Mouse (Mus musculus) heart, postnatal 0 days (tissue): Measurements from ENCODE around the gene Shisa3. TPM values are rescaled to one million over a fixed set of nuclear protein-coding genes. Genes with fewer than 3 reads are reported as not detected.

Experiments used
- ATAC-seq: fragments of 200-750 bp; cut with Nextera tagmentation; 2 replicates; pipeline ENCODE4 v1.8.0; 2017; ENCODE audit warnings: low read depth, moderate number of reproducible peaks, moderate library complexity; ENCODE audit not compliant: insufficient read depth
- DNase-seq: peaks from one replicate; pipeline ENCODE4 v3.0.0-alpha.2; 2016; ENCODE audit warnings: low spot score
- H3K27ac ChIP-seq: fragments of 300-500 bp; sonication (generic); 2 replicates; pipeline ENCODE4 v1.5.1; 2014; ENCODE audit warnings: low read depth, mild to moderate bottlenecking
- H3K27me3 ChIP-seq: fragments of 300-500 bp; sonication (generic); 2 replicates; pipeline ENCODE4 v1.6.1; 2014; ENCODE audit warnings: low read length, mixed read lengths; ENCODE audit not compliant: control insufficient read depth, insufficient read depth
- H3K36me3 ChIP-seq: fragments of 300-500 bp; sonication (generic); replicated peaks from 2 replicates; pipeline ENCODE4 v1.6.1; 2014; ENCODE audit warnings: low read length, mixed read lengths; ENCODE audit not compliant: control insufficient read depth, insufficient read depth
- H3K4me1 ChIP-seq: fragments of 300-500 bp; sonication (generic); 2 replicates; pipeline ENCODE4 v1.6.1; 2014; ENCODE audit warnings: antibody characterized with exemption; ENCODE audit not compliant: control insufficient read depth, insufficient read depth
- H3K4me2 ChIP-seq: fragments of 300-500 bp; sonication (generic); 2 replicates; pipeline ENCODE4 v1.6.1; 2014; ENCODE audit warnings: low read depth, mild to moderate bottlenecking, low read length, moderate library complexity
- H3K4me3 ChIP-seq: fragments of 300-500 bp; sonication (generic); 2 replicates; pipeline ENCODE4 v1.5.1; 2014; ENCODE audit warnings: low read depth, low read length
- H3K9ac ChIP-seq: fragments of 300-500 bp; sonication (generic); replicated peaks from 2 replicates; pipeline ENCODE4 v1.6.1; 2014; ENCODE audit warnings: low read depth, low read length, mixed read lengths
- H3K9me3 ChIP-seq: fragments of 300-500 bp; sonication (generic); replicated peaks from 2 replicates; pipeline ENCODE4 v1.6.1; 2016; ENCODE audit warnings: low read length; ENCODE audit not compliant: control insufficient read depth
- CTCF ChIP-seq: IDR thresholded peaks from 2 replicates; pipeline ENCODE4 v1.5.1; 2016; ENCODE audit warnings: antibody characterized with exemption, control low read depth, low read depth
- EP300 ChIP-seq: IDR thresholded peaks from 2 replicates; pipeline ENCODE4 v1.6.1; 2016; ENCODE audit warnings: antibody characterized with exemption, low read depth
- WGBS: fragments of 180-500 bp; shearing (Covaris S2); extraction: QIAGEN DNeasy Blood & Tissue Kit; methylation state at CpG from one replicate; pipeline ENCODE4 v1.1.7; 2014; 5-methylcytosine and 5-hydroxymethylcytosine counted together
- polyA plus RNA-seq: library from polyadenylated mRNA; unstranded; fragments of >200 nt; fragmentation: Nextera tagmentation; extraction: Ambion mirVana; gene quantifications from 2 replicates; pipeline ENCODE4 v1.2.1, GENCODE M21; 2015
- total RNA-seq: library from RNA; depleted of rRNA; stranded (reverse); fragments of >200 nt; gene quantifications from 2 replicates; pipeline ENCODE4 v1.2.3, GENCODE M21; 2014; ENCODE audit warnings: low replicate concordance

The Shisa3 gene
- total and polyA plus RNA-seq, 2 experiments from 2014 or later = 0.67 to 4.3 TPM

DNA sequence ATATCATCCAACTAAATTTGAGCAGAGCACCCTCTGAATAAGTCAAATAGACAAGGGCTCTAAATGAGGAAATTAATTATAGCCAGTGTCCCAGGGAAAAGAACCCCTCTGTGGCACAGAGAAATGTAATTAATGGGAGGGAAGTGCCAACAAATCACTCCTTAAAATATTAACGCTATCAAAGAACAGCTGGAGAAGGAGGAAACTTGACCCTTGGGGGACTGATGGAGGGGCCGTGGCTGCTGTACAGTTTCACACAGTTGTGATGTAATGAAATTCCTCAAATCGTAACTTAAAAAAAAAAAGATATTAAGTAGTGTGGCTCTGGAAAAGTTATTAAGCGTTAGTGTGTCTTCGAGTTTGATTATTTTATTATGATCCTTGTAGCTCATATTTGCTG is 1.7 kb upstream of the Shisa3 start:
- H3K27me3 ChIP-seq = peaks cover 70% of the 10 kb centered on the region
- H3K36me3 ChIP-seq = no peaks in the 10 kb centered on the region
- no peak overlapping the region for H3K9ac ChIP-seq
- ATAC-seq (no peak), DNase-seq (no peak)
- no peaks in the 10 kb centered on the region for H3K9me3 ChIP-seq
- no peak overlapping the region for H3K4me3 ChIP-seq
- TF ChIP-seq CTCF (no peak), EP300 (no peak)
- peaks cover 14% of the 10 kb centered on the region; the same call in 1 of the 2 replicates for H3K4me1 ChIP-seq
- no peak overlapping the region for H3K4me2 ChIP-seq
- WGBS = 36% methylated on average over 5 of the region's 5 CpGs
- H3K27ac ChIP-seq = no peak overlapping the region

DNA sequence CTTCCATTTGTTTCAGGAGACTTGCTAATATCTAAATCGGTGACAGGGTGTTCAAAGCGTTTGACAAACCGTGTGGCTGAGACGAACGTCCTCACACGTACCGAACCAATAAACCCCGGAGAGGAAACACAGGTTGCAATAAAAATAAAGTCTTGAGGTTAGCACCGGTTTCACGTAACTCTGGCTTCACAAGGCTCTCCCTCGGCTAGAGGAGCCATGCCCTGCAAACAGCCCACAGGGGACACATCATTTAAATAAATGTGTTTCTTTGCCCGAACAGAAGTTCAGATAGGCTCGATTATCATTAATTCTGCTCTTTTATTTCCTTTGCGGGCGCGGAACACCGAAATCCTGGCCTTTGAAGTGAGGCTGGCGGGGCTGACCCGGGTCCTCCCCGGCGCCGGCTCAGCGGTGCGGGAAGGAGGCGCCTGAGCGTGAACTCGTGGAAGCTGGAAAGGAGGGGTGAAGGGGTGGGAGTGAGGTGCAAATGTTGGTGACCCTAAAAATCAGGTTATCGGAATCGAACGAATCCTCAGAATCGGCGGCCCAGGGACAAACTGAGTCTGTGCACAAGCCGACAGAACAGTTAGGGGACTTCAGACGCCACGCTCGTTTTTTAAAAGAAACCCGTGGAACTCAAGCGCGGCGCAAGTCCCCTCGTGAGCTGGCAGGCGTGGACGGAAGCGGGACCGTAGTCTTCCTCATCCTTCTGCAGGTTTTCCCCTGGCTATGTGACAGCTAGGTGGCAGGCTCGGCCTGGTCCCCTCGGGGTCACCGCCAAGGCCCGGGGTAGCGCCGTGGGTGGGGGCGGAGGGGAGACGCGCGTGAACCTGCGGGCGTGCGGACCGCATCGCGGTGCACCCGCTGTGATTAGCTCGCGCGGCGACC is 522 bp upstream of the Shisa3 start:
- WGBS = under 1% methylated on average over 66 of the region's 66 CpGs
- DNase-seq (peak; percentile 38), ATAC-seq (peak; percentile 54)
- H3K9ac ChIP-seq = 0 out of 2 replicates have a peak overlapping the region, but pooled peaks have one; percentile 33
- H3K36me3 ChIP-seq = no peaks in the 10 kb centered on the region
- H3K4me2 ChIP-seq = peak overlapping the region; percentile 80
- TF ChIP-seq CTCF = peak; percentile 30
- TF ChIP-seq EP300 = no peak
- peaks cover 14% of the 10 kb centered on the region; the same call in 1 of the 2 replicates for H3K4me1 ChIP-seq
- H3K27me3 ChIP-seq = peaks cover 76% of the 10 kb centered on the region
- H3K9me3 ChIP-seq = no peaks in the 10 kb centered on the region
- H3K4me3 ChIP-seq = peak overlapping the region; percentile 50
- no peak overlapping the region for H3K27ac ChIP-seq

DNA sequence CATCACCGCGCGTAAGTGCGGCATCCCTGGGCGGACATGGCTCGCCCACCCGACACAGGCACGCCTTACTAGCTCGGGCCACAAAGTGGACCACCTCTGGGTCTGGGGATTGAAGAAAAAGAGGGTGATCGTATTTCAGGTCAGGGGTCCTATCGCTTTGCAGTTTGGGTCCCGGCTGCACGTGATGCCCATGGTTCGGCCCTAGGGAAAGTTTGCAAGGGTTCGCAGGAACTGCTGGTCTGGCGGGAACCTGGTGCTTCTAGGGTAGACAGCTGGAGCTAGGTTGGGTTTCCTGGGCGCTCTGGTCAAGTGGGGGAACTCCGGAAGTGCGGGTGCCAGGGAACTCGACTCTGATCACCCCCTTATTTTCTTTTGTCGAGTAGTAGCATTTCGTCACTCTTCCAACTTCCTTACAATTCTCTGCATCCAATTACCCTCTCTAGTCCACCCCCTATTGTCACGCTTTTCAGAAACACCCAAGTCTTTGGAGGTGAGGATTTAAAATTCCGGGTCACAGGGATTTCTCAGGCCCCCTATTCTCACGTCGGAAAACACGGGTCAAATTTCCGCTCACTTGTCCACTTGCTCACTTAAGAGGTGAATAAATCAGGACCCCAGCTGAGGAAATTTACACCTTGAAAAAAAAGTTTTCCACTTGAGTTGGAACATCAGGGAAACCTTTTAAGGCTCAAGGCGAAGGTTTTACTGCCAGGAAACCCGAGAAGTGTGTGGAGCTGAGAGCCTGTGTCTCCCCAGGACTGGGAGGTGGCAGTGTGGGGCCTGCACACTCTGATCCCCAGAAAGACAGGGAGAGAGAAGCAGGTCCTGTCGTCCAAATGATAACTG is 1.2 kb downstream of the Shisa3 start:
- 0 out of 2 replicates have a peak overlapping the region, but pooled peaks have one; percentile 33 for H3K9ac ChIP-seq
- no peaks in the 10 kb centered on the region for H3K9me3 ChIP-seq
- TF ChIP-seq EP300 (no peak), CTCF (no peak)
- ATAC-seq (no peak), DNase-seq (no peak)
- peak overlapping the region; percentile 80 for H3K4me2 ChIP-seq
- peaks cover 67% of the 10 kb centered on the region for H3K27me3 ChIP-seq
- no peak overlapping the region for H3K27ac ChIP-seq
- peaks cover 14% of the 10 kb centered on the region; the same call in 1 of the 2 replicates for H3K4me1 ChIP-seq
- no peaks in the 10 kb centered on the region for H3K36me3 ChIP-seq
- H3K4me3 ChIP-seq = peak overlapping the region; percentile 50
- 18% methylated on average over 31 of the region's 31 CpGs for WGBS

DNA sequence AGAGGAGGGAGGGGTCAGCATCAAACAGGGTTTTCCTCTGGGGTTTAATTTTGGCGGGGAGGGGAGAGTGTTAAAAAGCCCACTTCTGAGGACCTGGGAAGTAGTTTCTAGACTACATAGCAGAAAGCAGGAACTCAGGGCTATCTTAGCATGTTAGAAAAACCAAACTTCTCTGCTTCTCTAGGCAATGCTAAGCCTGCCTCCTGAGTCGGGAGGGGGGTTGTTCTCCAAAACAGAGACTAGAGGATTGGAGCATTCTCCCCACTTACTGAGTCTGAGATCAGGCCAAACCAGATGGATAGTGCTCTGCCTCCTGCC is 1.8 kb downstream of the Shisa3 start:
- no peak overlapping the region for H3K27ac ChIP-seq
- ATAC-seq (no peak), DNase-seq (no peak)
- WGBS = 36% methylated on average over 2 of the region's 2 CpGs
- H3K4me2 ChIP-seq = no peak overlapping the region
- H3K4me1 ChIP-seq = peaks cover 14% of the 10 kb centered on the region; the same call in 1 of the 2 replicates
- H3K4me3 ChIP-seq = no peak overlapping the region
- H3K9ac ChIP-seq = no peak overlapping the region
- no peaks in the 10 kb centered on the region for H3K36me3 ChIP-seq
- H3K9me3 ChIP-seq = no peaks in the 10 kb centered on the region
- TF ChIP-seq CTCF (no peak), EP300 (no peak)
- H3K27me3 ChIP-seq = peaks cover 64% of the 10 kb centered on the region

DNA sequence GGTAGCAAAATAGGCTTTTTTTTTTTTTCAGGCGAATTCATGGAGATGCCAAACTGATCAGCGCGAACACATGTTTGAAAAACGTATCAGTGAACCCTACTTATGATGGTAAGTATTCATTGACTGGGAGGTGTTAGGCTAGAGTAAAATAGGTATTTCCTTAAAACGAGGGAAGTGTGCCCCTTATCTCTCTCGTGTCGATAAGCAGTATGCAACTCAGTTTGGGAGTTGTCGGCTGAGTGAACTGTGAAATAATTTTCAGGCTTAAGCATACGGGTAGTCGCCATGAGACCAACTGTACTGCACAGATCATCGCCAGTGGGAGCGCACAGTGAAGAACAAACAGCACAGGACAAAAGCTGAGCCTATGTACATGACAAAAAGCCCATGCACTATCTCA is 13.5 kb downstream of the Shisa3 start:
- H3K27me3 ChIP-seq = no peaks in the 10 kb centered on the region
- no peaks in the 10 kb centered on the region for H3K9me3 ChIP-seq
- ATAC-seq = no peak
- no peak for DNase-seq
- H3K36me3 ChIP-seq = peaks cover 8% of the 10 kb centered on the region; the same call in 1 of the 2 replicates
- no peak overlapping the region for H3K27ac ChIP-seq
- 72% methylated on average over 12 of the region's 12 CpGs for WGBS
- H3K4me3 ChIP-seq = no peak overlapping the region
- no peaks in the 10 kb centered on the region for H3K4me1 ChIP-seq
- no peak overlapping the region for H3K4me2 ChIP-seq
- TF ChIP-seq CTCF = no peak
- TF ChIP-seq EP300 = no peak
- no peak overlapping the region for H3K9ac ChIP-seq
